Mouse (Mus musculus): ENCODE measurements around the gene Prkcz. TPM values are rescaled to one million over a fixed set of nuclear protein-coding genes. Genes with fewer than 3 reads are reported as not detected.

Prkcz gene
- total RNA-seq, 2 experiments from 2014 or later, result 1.6 to 2.6 TPM

DNA sequence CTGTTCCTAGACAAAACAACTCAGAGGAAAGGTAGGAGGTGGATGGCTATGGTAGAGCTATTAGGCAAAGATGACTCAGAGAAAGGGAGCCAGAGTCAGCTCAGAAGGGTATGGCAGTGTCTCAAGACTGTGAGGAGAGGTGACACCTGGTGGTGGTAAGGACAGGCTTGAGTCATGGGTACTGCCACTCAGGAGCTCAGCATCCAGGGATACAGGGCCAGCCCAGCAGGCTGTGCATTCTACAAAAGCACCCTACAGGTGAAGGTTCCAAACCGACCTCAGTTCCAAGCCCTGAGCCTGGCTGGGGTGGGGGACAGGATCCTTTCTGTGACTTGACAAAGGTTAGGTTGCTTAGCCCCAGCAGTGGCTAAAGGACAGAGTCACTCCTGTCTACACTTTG, 72.6 kb downstream of the Prkcz start:
- DNase-seq, result no peak
- intact Hi-C loops (cut with DNase I; ENCODE audit: low total_unique reads), result no loop called here

DNA sequence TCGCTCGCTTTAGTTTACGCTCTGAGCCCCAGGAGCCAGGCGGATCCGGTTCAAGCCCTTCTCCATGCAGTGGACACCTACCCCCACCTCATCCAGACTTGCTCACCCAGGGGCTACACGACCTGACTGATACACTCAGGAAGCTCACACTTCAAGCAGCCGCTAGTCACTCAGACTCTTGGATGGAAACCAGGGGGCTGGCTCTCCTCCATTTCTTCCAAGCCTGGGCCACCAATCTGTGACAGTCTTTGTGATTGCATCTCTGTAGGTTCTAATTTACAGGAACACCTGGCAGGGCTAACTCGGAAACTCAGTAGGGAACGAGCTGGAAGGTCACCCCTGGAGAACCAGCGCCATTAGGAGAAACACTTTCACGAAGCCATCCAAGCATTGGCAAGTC, 73.4 kb downstream of the Prkcz start:
- no peak for DNase-seq
- intact Hi-C loops (cut with DNase I; ENCODE audit: low total_unique reads), result no loop called here

DNA sequence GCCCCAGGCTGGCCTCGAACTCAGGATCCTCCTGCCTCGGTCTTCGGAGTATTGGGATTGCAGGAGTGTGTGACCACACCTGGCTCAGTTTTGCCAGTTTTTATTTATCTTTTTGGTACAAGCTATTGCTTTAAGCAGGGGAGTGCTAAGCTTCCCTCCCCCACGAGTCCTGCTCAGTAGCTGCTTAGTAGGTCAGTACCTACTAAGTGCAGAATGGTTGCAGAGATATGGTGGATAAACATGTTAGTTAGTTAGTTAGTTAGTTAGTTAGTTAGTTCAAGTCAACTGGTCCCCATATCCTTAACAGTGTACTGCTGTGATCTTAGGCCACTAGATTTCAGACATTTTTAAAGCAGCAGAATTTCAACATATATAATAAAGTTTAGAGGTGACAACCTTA, 75.1 kb downstream of the Prkcz start:
- DNase-seq, result no peak
- intact Hi-C loops (cut with DNase I; ENCODE audit: low total_unique reads), result no loop called here

DNA sequence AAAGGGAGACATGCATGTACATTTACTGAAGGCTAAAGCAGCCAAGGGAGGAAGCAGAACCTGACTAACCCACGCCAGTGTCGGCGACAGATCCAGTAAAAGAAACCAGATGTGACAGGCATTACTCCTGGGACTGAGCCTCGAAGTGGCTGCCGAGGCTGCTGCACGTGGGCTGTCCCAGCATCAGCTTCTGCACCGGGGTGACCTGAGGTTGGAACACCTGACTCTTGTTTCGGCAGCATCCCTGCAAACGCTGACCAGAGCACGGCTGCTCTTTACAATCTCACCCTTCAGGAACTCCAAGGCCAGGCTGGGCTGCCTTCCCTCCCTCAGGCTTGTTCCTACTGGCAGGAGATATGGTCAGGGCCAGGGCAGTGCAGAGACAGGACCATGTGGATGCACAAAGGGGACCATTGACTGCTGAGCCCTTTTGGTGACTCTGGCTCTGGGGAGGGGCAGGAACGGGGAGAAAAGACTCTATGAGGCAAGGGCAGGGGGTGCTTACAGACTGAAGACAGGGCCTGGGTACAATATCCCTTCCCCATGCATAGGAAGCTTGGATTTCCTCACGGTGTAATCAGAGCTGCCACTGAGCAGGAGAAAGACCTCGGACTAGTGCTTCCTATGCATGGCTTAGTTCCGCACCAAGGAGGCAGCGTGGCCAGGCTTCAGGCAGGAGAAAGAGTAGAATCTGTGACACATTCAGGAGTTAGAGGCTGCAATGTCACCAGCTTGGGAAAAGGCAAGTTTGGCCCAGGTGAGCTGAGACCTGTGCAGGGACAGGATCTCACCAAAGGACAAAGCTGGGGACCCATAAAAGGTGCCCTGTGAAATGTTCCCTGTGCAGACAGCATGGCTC, 76.4 kb downstream of the Prkcz start:
- intact Hi-C loops (cut with DNase I; ENCODE audit: low total_unique reads), result no loop called here
- DNase-seq, result no peak

DNA sequence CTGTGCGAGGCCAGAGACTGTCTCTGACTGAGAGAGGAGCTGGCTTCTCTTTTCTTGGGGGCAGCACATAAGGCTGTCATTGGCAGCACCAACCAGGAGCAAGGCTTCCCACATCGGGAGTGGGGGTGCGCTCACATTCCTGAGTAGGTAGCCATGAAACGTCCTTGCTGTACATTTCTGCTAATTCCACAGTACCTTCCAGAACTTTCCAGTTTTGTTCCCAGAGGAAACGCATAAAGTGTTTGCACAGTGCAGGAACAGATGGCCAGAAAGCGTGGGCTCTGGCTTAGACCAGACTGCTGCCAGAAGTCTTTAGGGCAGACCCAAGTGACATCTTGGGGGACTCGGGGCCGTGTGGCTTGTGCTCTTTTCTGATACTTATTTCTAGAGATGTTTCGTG, 77.6 kb downstream of the Prkcz start:
- no peak for DNase-seq
- intact Hi-C loops (cut with DNase I; ENCODE audit: low total_unique reads), result no loop called here

DNA sequence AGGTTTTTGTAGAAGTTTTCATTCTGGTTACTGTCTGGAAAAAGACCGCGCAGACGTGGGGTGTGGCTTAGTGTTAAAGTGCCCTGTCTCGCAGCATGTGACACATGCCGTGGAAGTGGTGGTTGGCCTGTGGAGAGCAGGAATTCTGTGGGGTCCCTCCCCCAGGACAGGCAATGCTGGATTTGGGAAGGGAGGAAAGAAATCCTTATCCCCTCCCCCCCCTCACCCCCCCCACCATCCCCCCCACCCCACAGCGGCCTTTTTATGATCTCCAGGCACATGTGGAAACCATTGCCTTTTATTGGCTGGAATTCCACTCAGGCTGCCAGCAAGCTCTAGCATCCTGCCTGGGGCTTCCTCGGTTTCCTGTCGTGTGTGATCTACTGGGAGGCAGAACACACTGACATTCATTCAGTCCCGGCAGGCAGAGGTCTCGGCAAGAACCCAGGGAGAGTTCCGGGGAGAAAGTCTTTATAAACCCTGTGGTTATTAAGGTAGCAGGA, 78.1 kb downstream of the Prkcz start:
- intact Hi-C loops (cut with DNase I; ENCODE audit: low total_unique reads), result no loop called here
- peak; percentile 65 for DNase-seq

DNA sequence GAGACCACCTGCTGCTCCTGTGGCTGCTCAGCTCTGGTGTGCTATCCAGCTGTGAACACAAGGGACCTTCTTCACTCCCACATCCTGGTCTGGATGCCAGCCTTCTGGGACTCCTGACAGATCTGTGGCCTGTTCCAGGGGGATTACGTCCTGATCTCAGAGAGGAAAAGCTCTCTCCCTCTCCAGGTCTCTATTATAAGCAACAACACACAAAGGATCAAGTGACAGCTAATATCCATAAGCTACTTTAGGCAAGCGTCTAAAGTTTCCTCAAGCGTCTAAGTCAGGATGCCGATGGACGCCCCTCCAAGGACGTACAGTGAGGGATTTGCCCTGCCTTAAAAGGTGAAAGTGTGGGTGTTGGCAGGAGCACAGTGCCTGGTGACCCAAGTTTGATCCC, 78.9 kb downstream of the Prkcz start:
- DNase-seq, result no peak
- intact Hi-C loops (cut with DNase I; ENCODE audit: low total_unique reads), result no loop called here

DNA sequence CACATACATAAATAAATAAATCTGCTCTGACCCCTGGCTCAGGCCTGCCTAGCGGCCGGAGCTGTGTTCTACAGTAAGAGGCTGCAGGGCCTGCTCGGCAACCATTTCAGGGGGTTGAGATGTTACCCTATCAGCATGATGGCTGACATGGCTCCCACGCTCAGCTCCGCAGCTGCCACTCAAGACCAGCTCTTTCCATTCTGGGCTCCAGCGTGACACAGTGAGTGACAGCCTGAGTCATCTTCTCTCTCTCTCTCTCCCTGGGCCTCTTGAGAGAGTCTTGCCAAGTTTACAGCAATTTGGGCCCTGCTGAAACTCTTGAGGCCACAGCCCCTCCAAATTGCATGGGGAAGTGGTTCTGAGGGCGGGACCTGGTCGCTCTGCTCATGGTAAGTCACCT, 79.5 kb downstream of the Prkcz start:
- intact Hi-C loops (cut with DNase I; ENCODE audit: low total_unique reads), result no loop called here
- no peak for DNase-seq

DNA sequence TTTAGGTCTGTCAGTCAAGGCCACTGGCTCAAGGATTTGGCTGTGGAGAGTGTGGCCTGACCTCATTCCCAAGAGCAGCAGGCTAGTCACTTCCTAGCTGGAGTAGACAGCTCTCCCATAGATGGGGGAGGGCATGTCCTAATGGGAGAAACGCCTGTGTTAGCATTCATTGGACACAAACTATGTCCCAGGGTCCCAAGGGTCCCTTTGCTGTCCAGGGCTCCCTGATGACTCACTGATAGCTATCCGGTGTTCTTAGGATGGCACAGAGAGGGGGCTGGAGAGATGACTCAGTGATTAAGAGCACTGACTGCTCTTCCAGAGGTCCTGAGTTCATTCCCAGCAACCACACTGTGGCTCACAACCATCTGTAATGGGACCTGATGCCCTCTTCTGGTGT, 79.9 kb downstream of the Prkcz start:
- no peak for DNase-seq
- intact Hi-C loops (cut with DNase I; ENCODE audit: low total_unique reads), result no loop called here

DNA sequence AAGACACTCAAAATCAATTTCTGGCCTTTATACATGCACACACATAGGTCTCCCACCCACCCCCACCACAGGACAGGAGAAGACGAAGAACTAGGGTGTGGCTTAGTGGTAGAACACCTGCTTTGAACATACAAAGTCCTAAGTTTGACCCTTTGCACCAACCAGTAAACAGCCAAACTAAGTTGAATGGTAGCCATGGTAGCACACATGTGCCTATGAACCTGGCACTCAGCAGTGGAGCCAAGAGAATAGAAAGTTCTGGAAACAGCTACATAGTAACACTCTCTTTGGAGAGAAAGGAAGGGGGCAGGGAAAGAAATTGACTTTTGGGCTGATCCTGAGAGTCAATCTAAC, 80.4 kb downstream of the Prkcz start:
- intact Hi-C loops (cut with DNase I; ENCODE audit: low total_unique reads), result no loop called here

DNA sequence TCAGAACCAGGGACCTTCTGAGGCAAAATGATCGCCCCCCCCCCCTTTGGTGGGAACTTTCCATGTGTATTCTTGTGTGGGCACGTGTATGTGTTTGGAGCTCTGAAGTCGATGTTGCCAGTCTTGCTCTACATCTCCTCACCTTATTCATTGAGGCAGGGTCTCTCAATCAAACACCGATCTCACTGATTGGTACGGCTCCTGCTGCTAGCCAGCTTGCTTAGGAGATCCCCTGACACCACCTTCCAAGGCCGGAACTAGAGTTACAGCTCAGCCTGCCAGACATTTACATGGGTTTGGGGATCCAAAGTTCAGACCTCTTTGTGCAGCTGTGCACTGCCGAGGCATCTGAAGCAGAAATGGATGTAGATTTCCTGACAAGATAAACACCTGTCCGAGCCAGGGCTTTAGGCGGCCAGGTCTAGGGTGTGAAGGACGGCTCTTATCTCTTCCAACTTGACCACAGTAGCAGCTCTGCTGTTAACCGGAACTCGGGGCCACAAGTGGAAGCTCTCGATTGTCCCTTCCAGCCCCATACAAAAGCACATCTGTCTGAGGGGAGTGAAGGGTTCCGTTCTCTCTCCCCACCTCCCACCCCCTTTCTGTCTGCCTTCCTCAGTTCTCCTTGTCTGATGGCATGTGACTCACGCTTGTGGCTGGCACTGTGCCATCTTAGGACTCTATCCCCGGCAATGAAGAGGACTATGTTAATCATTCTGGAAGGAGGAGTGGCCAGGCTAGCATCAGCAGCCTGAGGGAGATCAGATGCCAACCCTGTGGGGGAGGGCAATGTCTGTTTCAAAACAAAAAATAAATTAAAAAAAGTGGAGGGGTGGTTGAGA, 81.0 kb downstream of the Prkcz start:
- intact Hi-C loops (cut with DNase I; ENCODE audit: low total_unique reads), result no loop called here

More for the DNA sequence above, 80.4 kb downstream of the Prkcz start:
- DNase-seq, result no peak

DNA sequence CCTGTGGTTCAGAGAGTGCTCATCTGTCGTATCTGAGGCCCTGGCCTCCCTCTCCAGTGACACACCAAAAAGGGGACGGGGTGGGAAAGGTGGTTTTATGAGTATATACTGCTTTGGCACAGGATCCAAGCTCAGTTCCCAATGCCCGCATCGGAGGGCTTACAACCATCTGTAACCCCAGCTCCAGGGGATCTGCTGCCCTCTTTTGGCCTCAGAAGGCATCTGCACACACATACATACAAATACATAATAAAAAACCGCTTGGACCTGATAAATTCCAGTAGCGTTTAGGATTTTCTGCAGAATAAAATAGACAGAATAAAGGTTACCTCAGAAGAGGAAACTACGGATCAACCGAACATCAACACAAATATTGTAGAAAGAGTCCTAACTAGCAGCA, 82.1 kb downstream of the Prkcz start:
- intact Hi-C loops (cut with DNase I; ENCODE audit: low total_unique reads), result no loop called here

More for the DNA sequence above, 81.0 kb downstream of the Prkcz start:
- no peak for DNase-seq

DNA sequence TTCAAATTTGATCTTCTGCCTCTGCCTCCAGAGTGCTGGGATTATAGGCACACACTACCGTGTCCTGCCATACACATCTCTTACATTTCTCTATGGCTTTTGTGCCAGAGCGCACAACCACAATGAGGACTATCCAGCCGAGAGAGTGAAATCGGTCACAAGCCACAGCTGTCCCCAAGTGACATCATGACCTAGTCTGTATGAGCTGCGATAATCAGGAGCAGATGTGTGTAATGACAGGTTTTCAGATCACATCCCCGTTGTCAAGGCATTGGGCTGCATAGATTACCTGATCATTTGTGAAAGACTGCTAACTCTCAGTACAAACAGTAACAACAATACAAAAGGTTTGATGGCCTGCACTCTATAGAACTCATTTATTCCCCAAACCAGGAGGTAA, 83.2 kb downstream of the Prkcz start:
- intact Hi-C loops (cut with DNase I; ENCODE audit: low total_unique reads), result no loop called here
- DNase-seq, result no peak

More for the DNA sequence above, 82.1 kb downstream of the Prkcz start:
- no peak for DNase-seq

DNA sequence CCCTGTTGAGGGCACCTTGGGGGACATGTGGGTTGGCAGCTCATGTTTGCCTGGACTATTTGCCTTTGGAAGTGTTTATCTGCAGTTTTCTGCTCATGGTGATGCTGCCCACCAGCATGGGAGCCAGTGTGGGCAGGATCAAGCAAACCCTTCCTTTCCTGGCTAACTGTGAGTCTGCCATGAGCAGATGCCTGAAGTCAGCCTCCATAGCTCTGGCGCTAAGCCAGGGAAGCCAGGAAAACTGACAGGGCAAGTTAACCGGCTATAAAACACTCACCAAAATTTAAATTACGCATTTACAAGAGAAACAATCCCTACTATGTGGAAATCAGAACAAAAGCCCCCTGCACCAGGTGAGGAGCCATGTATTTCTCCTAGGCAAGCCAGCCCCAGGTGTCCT, 86.3 kb downstream of the Prkcz start:
- no peak for DNase-seq

DNA sequence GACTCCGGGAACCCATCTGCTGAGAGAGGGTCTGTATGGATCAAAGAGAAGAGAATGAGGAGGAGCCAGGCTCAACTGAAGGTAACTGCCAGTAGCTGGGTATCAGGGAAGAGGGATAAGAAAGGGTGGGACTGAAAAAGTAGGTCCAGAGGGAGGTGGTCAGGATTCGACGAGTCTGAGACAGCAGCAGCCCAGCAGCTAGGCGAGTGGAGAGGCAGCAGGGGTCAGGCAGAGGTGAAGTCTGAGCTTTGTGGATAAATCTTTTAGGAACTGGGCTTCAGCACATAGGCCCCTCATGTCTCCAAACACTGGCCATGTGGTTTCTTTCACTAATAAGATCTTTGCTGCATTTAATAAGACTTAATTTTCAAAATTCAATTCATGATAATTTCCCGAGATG, 86.7 kb downstream of the Prkcz start:
- DNase-seq, result no peak
- intact Hi-C loops (cut with DNase I; ENCODE audit: low total_unique reads), result no loop called here

More for the DNA sequence above, 86.3 kb downstream of the Prkcz start:
- intact Hi-C loops (cut with DNase I; ENCODE audit: low total_unique reads), result no loop called here

DNA sequence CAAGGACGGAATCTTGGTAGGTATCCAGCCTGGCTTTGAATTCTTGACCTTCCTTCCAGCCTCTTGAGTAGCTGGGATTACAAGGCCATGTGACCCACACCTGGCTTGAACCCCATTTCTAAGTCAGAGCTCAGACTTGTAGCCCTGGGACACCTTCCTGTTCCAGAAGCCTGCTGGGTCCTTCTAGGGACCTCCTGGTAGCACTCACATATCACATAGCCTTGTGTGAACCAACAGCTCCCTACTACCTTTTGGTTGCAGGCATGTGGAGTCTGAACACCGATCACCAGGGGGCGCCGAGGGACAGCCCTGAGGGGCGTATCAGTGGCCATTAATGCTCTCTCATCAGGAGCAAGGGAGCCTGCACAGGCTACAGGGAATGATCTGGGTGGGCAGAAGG, 92.8 kb downstream of the Prkcz start:
- intact Hi-C loops (cut with DNase I; ENCODE audit: low total_unique reads), result loop anchor here (5.0 kb wide), 1 partner anchor 39 kb away; no protein-coding TSS in a partner anchor

DNA sequence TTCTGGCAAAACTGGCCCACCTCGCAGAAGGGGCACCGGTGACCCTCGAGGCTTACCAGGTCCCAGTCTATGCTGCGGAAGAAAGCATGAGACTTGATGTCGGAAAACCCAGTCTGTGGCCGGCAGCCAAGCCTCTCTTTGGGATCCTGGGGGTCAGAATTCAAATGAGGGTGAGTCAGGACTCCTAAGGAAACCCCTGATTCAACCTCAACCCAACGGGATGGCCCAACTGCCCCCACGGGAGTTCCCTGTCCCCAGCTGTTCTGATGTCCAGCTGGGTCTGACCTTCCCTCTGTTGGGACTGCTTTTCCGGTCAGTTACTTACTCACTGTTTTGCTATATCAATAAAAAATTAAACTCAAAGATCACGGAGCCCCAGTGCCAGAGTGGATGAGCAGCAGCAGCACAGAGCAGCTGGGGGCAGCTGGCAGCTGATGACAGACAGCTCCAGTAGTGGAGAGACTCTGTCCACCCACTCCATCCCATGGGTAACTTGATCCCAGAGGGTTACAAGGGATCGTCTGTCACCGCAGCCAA, 93.5 kb downstream of the Prkcz start:
- DNase-seq, result peak; percentile 47
- intact Hi-C loops (cut with DNase I; ENCODE audit: low total_unique reads), result loop anchor here (5.0 kb wide), 1 partner anchor 40 kb away; no protein-coding TSS in a partner anchor

More for the DNA sequence above, 92.8 kb downstream of the Prkcz start:
- DNase-seq, result peak; percentile 87

DNA sequence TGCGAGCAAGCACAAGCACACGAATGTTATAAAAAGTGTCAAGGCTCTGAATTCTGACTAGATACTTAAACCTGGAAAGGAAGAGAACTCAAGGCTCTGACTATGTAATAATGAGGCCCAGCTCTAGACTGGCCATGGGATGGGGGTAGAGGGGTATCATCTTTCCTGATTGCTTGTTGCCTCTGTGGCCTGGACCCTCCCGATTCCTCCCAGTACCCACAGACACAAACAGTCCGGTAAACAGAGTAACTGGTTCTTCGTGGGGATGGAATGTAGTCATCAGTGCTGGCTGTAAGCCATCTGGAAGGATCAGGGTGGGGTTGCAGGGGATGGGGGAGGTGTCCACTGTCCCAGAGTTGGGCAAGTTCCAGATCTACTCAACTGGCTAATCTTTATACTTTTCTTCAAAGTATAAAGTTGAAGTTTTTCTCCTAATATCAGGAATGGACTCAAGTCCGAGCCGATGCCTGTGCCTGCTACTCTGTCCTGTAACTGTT, 94.1 kb downstream of the Prkcz start:
- no peak for DNase-seq
- intact Hi-C loops (cut with DNase I; ENCODE audit: low total_unique reads), result loop anchor here (5.0 kb wide), 1 partner anchor 40 kb away; no protein-coding TSS in a partner anchor

DNA sequence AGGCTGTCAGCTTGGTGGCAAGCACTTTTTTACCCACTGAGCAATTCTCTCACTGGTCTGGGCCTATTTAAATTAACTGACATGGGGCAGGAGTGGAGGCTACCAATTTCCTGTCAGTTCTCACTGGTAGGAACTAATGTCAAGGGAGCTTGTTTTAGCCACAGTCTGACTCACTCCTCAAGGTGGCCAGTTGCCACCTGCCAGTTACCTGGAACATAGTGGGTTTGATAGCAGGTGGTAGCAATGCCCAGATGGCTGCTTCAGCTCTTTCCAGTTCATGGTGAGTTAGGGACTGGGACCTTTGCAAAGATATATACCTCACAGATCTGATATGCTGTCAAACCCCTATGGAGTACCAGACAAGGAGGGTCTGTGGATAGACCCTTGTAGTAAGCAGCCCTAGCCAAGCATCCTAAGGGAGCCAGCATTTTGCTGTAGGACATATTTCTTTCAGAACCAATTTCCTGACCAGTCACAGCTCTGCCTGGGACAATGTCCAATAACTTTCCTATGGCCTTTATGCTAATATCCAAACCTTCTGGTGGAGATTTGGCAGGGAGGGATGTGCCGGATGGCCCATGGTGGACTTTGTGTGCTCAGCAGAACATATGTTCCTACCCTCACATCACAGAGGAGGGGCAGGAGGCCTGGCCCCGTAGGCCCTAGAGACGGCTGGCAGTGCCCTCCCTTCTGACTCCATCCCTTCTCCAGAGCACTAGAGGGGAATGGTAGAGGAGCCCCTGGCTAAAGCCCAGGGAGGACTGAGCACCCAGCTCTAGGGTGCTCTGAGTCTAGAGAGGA, 96.4 kb downstream of the Prkcz start:
- DNase-seq, result no peak
- intact Hi-C loops (cut with DNase I; ENCODE audit: low total_unique reads), result loop anchor here (5.0 kb wide), 1 partner anchor 43 kb away; no protein-coding TSS in a partner anchor

Data from gastrocnemius, postnatal 14 days (tissue).